Mouse (Mus musculus) gastrocnemius, postnatal 10 days (tissue): ENCODE results near the gene Chchd10. TPM values are rescaled to one million over a fixed set of nuclear protein-coding genes. Genes with fewer than 3 reads are reported as not detected.
"Not testable (repeated sequence)": the region's sequence is repeated elsewhere in the genome, so short reads cannot be mapped to it uniquely, and the experiment has no call there.

Experiments used
- DNase-seq: peaks from one replicate; pipeline ENCODE4 v3.0.0; 2021; ENCODE audit warnings: mixed read lengths
- long read RNA-seq, 2 experiments: library from polyadenylated mRNA; stranded (forward); transcript quantifications; one replicate each; pipeline ENCODE4 v2.0.0; 2021
- total RNA-seq, 2 experiments: library from RNA; stranded (reverse); gene quantifications; 2 replicates each; pipeline ENCODE4 v1.2.3; 2021

Gene Chchd10
- 100 to 1,000 TPM; 592 to 715 TPM for total RNA-seq
- long read RNA-seq, experiment 1, transcript Chchd10-201 (4 exons, 939 nt) = major isoform, 359 of 371 reads
- long read RNA-seq, experiment 1, partial matches to known transcripts = 6 of 371 reads
- long read RNA-seq, experiment 1, other reads (novel, unspliced or antisense) = 6 of 371 reads
- long read RNA-seq, experiment 2, transcript Chchd10-201 (4 exons, 939 nt) = major isoform, 385 of 389 reads
- long read RNA-seq, experiment 2, partial matches to known transcripts = 3 of 389 reads
- long read RNA-seq, experiment 2, other reads (novel, unspliced or antisense) = 0 of 389 reads

- no peak for DNase-seq
These were observed at the start of gene Chchd10 for GRCm38 (mm10) chr10:75932891-75933290. TSS of gene Chchd10 (plus strand) at chr10:75933130.

- DNase-seq = peak; percentile 73
These were observed 49.7 kb upstream of the Chchd10 start for GRCm38 (mm10) chr10:75883232-75883552.

- DNase-seq = no peak
These were observed 48.2 kb upstream of the Chchd10 start for GRCm38 (mm10) chr10:75884742-75885141.

- DNase-seq = not testable (repeated sequence)
These were observed 45.4 kb upstream of the Chchd10 start for GRCm38 (mm10) chr10:75887504-75887903.

GRCm38 (mm10) chr10:75889406-75890153 is 43.4 kb upstream of the Chchd10 start:
- DNase-seq = no peak

GRCm38 (mm10) chr10:75893089-75893750 is 39.7 kb upstream of the Chchd10 start, which contains the start of gene Derl3:
TSS of gene Derl3 (plus strand) at chr10:75893413.
- DNase-seq = peak; percentile 80

- no peak for DNase-seq
These were observed 38.3 kb upstream of the Chchd10 start for GRCm38 (mm10) chr10:75894601-75895000.

GRCm38 (mm10) chr10:75895730-75896129 is 37.2 kb upstream of the Chchd10 start:
- no peak for DNase-seq

GRCm38 (mm10) chr10:75896208-75896607 is 36.7 kb upstream of the Chchd10 start:
- no peak for DNase-seq

GRCm38 (mm10) chr10:75897373-75897772 is 35.6 kb upstream of the Chchd10 start:
- peak; percentile 90 for DNase-seq

- DNase-seq = no peak
These were observed 34.8 kb upstream of the Chchd10 start for GRCm38 (mm10) chr10:75898039-75898564.

- peak; percentile 38 for DNase-seq
These were observed 34.1 kb upstream of the Chchd10 start for GRCm38 (mm10) chr10:75898846-75899245.

GRCm38 (mm10) chr10:75904391-75904790 is 28.5 kb upstream of the Chchd10 start:
- no peak for DNase-seq

GRCm38 (mm10) chr10:75906882-75907281 is 26.0 kb upstream of the Chchd10 start:
- DNase-seq = no peak

GRCm38 (mm10) chr10:75910698-75911097 is 22.2 kb upstream of the Chchd10 start:
- no peak for DNase-seq

- no peak for DNase-seq
These were observed 19.8 kb upstream of the Chchd10 start for GRCm38 (mm10) chr10:75913013-75913589.

- no peak for DNase-seq
These were observed 17.4 kb upstream of the Chchd10 start for GRCm38 (mm10) chr10:75915557-75915956.

- no peak for DNase-seq
These were observed 16.1 kb upstream of the Chchd10 start for GRCm38 (mm10) chr10:75916840-75917239.

GRCm38 (mm10) chr10:75919026-75919425 is 13.9 kb upstream of the Chchd10 start:
- DNase-seq = no peak

- peak; percentile 95 for DNase-seq
These were observed 11.8 kb upstream of the Chchd10 start, which contains the start of gene Smarcb1 for GRCm38 (mm10) chr10:75921026-75921725. TSS of gene Smarcb1 (minus strand) at chr10:75921617.

- no peak for DNase-seq
These were observed 11.0 kb upstream of the Chchd10 start for GRCm38 (mm10) chr10:75921726-75922560.
